Mouse (Mus musculus): ENCODE results near the gene Ddx41.

DNA sequence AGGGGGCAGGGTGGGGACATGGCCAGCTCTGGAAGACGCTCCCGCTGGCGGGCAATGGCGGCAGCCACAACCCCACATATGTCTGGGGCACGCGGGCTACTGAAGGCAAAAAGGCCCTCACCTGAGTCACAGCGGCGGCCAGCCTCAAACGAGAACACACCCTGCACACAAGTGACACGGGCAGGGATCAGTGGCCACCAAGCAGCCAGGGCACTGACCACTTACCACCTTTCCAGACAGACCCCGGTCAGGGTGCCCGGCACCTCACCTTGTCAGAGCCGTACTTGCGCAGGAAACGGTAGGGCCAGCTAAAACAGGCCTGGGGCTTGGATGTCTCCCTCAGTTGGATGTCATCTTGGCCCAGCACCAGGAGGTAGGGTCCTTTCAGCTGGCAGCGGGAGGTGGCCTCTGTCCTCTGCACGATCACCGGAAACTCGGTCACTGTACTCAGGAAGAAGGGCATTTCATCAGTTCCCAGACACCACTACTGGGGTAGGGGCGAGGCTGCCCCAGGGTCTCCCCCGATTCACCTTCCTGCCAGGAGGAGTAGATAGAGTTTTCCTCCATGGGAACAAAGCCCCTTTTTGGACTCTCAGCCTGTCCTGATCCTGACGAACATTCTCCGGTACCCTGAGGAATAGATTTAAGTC is 12.4 kb downstream of the Ddx41 start:
- TF ChIP-seq CTCF (IDR thresholded peaks at IDR 0.05; ENCODE audit: low read depth, low read length) (no peak), POLR2AphosphoS5 (IDR thresholded peaks at IDR 0.05; ENCODE audit: insufficient replicate concordance, low read depth, low read length) (no peak), TAL1 (conservative IDR thresholded peaks at IDR 0.05; ENCODE audit: low read depth, low read length) (no peak)
